In the genomic region with DNA sequence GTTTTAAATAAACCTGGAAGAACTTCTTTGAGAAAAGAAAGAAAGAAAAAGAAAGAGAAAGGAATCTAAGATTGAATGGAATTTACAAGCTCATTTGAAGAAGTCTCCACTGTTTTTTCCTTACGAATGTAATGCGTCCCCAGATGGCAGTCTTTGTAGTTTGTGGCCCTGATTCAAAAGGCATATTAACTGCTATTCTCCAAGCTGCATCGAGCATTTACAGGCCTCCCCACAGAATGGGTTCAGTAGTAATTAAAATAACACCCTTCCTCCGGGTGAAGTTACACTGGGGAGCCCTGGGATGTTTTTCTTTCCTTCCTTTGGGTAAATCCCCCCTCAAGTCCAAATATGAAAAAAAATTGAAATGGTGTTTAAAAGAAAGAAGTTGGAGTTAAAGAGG, we compare ENCODE assay signal across 15 mouse cellular contexts.
DNase-seq lines count a peak whose midpoint lies in the region; ATAC-seq and TF ChIP-seq lines count a peak whose summit lies in the region.
"Had no signal": no experiment of that assay in that cellular context is flagged by ENCODE, and none has a peak within 500 bp of the region (broad histone marks: within the 10 kb centered on the region; RNA-seq: fewer than 3 reads in every experiment).

No protein-coding gene starts in this region.

- no peak overlapping the region for H3K4me2 ChIP-seq in heart, embryonic 13.5 days
- no peak overlapping the region for H3K4me2 ChIP-seq in lung, embryonic 14.5 days
- H3K4me2 ChIP-seq in limb, embryonic 14.5 days (replicated peaks; ENCODE audit: low read depth, low read length, severe bottlenecking): peak overlapping the region; percentile 1; the same call in 1 of the 2 replicates

- 43% methylated on average over 4 of the region's 4 CpGs for WGBS in heart, embryonic 13.5 days
- 46% methylated on average over 4 of the region's 4 CpGs for WGBS in lung, embryonic 14.5 days
- WGBS in limb, embryonic 14.5 days: 16% methylated on average over 4 of the region's 4 CpGs

- no peak for DNase-seq in heart, postnatal 25 days (ENCODE audit: low spot score)
- peak; percentile 10 for DNase-seq in lung, embryonic 14.5 days
- DNase-seq in lung, postnatal 10 days: no peak
- peak; percentile 78 for DNase-seq in brain, embryonic 14.5 days (ENCODE audit: low read depth)
- DNase-seq in limb, embryonic 14.5 days (ENCODE audit: low spot score): peak; percentile 22
- no peak for DNase-seq in testis, postnatal 10 days (ENCODE audit: low spot score)
- DNase-seq: gastrocnemius, postnatal 14 days; heart, postnatal 4 days; kidney, adult 8-10 months; lung, postnatal 14 days; thymus, postnatal 14 days had no signal

- no peaks in the 10 kb centered on the region for H3K36me3 ChIP-seq in heart, embryonic 13.5 days
- H3K36me3 ChIP-seq in lung, embryonic 14.5 days (ENCODE audit: insufficient read depth): no peaks in the 10 kb centered on the region
- H3K36me3 ChIP-seq in limb, embryonic 14.5 days (ENCODE audit: control insufficient read depth, insufficient read depth, low read length): no peaks in the 10 kb centered on the region
- H3K36me3 ChIP-seq: neural tube, embryonic 12.5 days had no signal

- no peak for ATAC-seq in heart, embryonic 13.5 days (ENCODE audit: extremely low read depth, insufficient number of reproducible peaks, low FRiP score, low TSS enrichment)
- ATAC-seq in lung, embryonic 14.5 days (ENCODE audit: insufficient read depth): no peak
- no peak for ATAC-seq in limb, embryonic 14.5 days (ENCODE audit: low FRiP score, low read depth)
- ATAC-seq: Patski had no signal

- no peaks in the 10 kb centered on the region for H3K9me3 ChIP-seq in heart, embryonic 13.5 days
- no peaks in the 10 kb centered on the region for H3K9me3 ChIP-seq in lung, embryonic 14.5 days (ENCODE audit: low read depth, low read length)
- H3K9me3 ChIP-seq in limb, embryonic 14.5 days (ENCODE audit: control insufficient read depth, low read length): no peaks in the 10 kb centered on the region
- H3K9me3 ChIP-seq: neural tube, embryonic 12.5 days had no signal

- H3K4me3 ChIP-seq in heart, embryonic 13.5 days: no peak overlapping the region
- no peak overlapping the region for H3K4me3 ChIP-seq in lung, embryonic 14.5 days (ENCODE audit: low read depth, low read length)
- no peak overlapping the region for H3K4me3 ChIP-seq in limb, embryonic 14.5 days (replicated peaks; ENCODE audit: low read length)
- H3K4me3 ChIP-seq: erythroblast, embryonic 14.5 days; neural tube, embryonic 12.5 days had no signal

- no peak overlapping the region for H3K9ac ChIP-seq in heart, embryonic 13.5 days
- no peak overlapping the region for H3K9ac ChIP-seq in lung, embryonic 14.5 days
- no peak overlapping the region for H3K9ac ChIP-seq in limb, embryonic 14.5 days (ENCODE audit: low read depth, low read length, severe bottlenecking)
- H3K9ac ChIP-seq: neural tube, embryonic 12.5 days had no signal

- TF ChIP-seq CTCF in lung, embryonic 14.5 days (IDR thresholded peaks at IDR 0.05; ENCODE audit: low read depth): no peak
- TF ChIP-seq CTCF in brain, embryonic 14.5 days (IDR thresholded peaks at IDR 0.05; ENCODE audit: borderline replicate concordance, extremely low read depth, insufficient read depth, insufficient read length): no peak

- H3K27ac ChIP-seq in heart, embryonic 13.5 days (replicated peaks): peak overlapping the region; percentile 24; the same call in 1 of the 2 replicates
- H3K27ac ChIP-seq in lung, embryonic 14.5 days (ENCODE audit: low read depth): no peak overlapping the region
- no peak overlapping the region for H3K27ac ChIP-seq in limb, embryonic 14.5 days (replicated peaks; ENCODE audit: low read depth, low read length)
- H3K27ac ChIP-seq: neural tube, embryonic 12.5 days had no signal

- no peaks in the 10 kb centered on the region for H3K27me3 ChIP-seq in heart, embryonic 13.5 days (replicated peaks)
- no peaks in the 10 kb centered on the region for H3K27me3 ChIP-seq in lung, embryonic 14.5 days (ENCODE audit: insufficient read depth, low read length)
- no peaks in the 10 kb centered on the region for H3K27me3 ChIP-seq in limb, embryonic 14.5 days (ENCODE audit: control insufficient read depth, insufficient read depth, low read length)
- H3K27me3 ChIP-seq: neural tube, embryonic 12.5 days had no signal

- TF ChIP-seq POLR2A in brain, embryonic 14.5 days (IDR thresholded peaks at IDR 0.05; ENCODE audit: borderline replicate concordance, extremely low read depth, insufficient read depth, insufficient read length, poor library complexity, severe bottlenecking): no peak
- TF ChIP-seq POLR2A in limb, embryonic 14.5 days (IDR thresholded peaks at IDR 0.05; ENCODE audit: borderline replicate concordance, extremely low read depth, insufficient read depth, insufficient read length): no peak

- H3K4me1 ChIP-seq in heart, embryonic 13.5 days: peaks cover 20% of the 10 kb centered on the region
- no peaks in the 10 kb centered on the region for H3K4me1 ChIP-seq in lung, embryonic 14.5 days (ENCODE audit: insufficient read depth)
- peaks cover 11% of the 10 kb centered on the region for H3K4me1 ChIP-seq in limb, embryonic 14.5 days (ENCODE audit: control insufficient read depth, insufficient read depth, low read length)
- H3K4me1 ChIP-seq: neural tube, embryonic 12.5 days had no signal

- intact Hi-C loops in heart, postnatal 25 days (cut with DNase I): no loop called here

Comparison
In these comparisons a context has a peak if more than half of its experiments do, and no peak if none do; other contexts are left out.
1. DNase-seq: peak in lung, embryonic 14.5 days (single experiment), brain, embryonic 14.5 days (single experiment) and limb, embryonic 14.5 days (single experiment); none in heart, postnatal 25 days (single experiment), lung, postnatal 10 days (single experiment) and testis, postnatal 10 days (single experiment).